Mouse (Mus musculus) thymus, postnatal 36 days (tissue): ENCODE results near the gene Gpx4.

ENCODE experiments used
- DNase-seq, 2 experiments: peaks; one replicate each; pipeline ENCODE4 v3.0.0; 2022; ENCODE audit warnings: mixed read lengths in 2 of 2

Gene Gpx4

DNA sequence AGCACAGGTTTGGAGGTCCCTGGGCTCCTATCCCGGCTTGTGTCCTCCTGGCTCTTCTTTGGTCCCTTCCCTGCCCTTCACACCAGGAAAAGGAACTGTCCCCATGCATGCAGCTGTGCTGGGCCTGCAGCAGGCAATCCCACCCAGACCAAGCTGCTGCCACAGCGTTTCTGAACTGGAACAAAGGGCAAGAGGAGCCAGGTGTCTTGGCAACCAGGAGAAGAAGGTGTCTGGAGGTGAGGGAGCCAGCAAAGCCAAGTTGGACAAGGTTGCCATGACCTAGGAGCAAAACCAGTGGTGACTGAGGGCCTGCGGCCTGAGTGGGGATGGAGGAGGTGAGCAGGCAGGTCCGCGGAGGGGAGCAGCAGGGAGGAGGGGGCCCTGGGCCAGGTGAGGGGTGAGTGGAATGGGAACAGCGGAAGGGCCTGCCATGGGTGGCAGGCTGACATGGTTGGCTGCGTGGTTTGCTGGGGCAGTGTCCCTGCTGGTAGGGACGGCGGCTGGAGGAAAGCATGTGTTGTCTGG lies at the start of gene Gpx4:
Gpx4 (plus strand) TSS at position 126 of the 525 bp plus-strand sequence.
- DNase-seq = no peak

DNA sequence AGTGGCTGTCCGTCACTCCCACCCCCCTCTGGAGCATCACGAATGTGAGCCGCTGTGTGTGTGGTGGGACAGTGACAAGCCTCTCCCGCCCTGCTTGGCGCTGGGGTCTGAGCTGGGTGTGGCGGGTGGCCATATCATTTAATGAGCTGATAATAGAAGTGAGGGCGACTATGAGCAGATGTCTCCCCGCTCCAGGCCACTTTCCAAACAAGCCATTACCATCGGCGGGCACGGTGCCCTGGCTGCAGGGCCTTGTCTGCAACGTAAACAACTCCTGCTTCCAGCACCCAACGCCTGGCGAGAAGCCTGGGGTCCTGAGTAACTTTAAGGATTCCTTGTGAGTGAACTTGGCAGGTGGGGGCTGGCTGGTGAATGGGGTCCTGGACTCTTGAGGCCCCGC lies 49.1 kb upstream of the Gpx4 start:
- DNase-seq = no peak

DNA sequence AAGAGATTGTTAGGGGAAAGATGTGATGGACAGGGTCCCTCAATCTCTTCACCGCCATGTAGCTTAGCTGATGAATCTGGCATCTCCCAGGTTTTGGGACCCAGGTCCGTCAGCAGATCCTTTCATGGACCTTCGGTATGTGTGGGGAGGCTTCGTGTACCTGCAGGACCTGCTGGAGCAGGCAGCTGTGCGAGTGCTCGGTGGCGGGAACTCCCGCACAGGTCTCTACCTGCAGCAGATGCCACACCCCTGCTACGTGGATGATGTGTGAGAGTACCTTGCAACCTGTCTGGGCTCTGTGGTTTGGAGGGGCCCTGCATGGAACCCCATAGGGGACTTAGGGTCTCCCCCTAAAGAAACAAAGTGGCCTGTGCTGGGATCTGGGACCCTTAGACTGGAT lies 45.0 kb upstream of the Gpx4 start:
- no peak for DNase-seq

DNA sequence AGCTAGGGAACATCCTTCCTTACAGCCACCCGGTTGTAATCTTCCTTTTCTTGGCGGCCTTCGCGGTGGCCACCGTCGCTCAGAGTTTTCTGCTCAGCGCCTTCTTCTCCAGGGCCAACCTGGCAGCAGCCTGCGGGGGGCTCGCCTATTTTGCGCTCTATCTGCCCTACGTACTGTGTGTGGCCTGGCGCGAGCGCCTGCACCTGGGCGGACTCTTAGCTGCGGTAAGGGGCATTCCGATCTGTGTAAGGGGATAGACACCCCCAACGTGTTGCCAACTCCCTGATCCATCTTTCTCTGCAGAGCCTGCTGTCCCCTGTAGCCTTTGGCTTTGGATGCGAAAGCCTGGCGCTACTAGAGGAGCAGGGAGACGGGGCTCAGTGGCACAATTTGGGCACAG lies 44.1 kb upstream of the Gpx4 start:
- DNase-seq = no peak

DNA sequence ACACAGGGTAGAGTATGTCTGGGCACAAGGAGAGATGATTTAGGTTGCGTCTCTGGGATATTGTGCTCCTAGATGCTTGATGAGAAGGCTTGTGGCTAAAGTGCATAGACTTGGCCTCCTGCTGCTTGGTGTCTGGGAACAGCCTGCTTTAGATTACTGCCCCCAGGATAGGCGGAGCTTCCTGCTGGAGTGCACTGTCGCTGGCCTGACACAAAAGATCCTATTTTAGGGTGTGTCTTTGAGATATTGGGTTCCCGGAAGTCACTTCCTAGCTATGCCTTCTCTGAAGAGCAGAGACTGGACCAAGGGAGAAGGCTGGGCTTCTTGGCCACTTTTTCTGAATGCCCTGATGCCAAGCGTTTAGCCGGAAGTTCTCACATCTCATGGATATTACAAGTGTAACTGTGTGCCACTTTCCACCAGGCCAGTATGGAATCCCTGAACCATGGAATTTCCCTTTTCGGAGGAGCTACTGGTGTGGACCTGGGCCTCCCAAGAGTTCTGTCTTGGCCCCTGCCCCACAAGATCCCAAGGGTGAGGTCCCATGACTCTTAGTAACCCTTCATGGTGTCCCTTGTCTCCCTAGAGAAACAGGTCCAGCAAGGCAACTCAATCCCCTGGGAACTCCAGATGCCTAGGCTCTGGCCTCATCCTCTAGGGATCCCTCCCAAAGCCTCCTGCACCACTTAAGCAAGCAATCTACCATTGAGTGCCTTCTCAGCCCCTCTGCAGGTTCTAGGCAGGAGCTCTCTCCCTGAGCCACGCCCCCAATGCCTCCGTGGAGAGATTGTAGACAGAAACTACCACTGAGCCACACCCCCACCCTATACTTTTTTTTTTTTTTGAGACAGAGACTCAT lies 43.4 kb upstream of the Gpx4 start:
- no peak for DNase-seq

DNA sequence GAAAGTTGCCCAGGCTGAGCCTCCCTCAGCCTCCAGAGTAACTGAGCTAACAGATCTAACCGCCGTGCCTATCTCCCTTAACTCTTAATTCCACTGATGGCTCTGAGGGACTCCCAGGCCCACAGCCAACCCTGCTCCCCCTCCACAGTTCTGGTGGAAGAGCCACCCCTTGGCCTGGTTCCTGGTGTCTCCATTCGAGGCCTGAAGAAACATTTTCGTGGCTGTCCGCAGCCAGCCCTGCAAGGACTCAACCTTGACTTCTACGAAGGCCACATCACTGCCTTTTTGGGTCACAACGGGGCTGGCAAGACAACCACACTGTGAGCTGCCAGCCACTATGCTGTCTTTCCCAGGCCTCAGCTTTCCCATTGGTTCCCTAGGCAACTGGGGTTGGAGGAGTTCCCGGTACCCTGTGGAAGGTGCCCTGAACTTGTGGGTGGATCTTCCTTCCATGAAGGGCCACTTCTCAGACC lies 42.7 kb upstream of the Gpx4 start:
- no peak for DNase-seq

DNA sequence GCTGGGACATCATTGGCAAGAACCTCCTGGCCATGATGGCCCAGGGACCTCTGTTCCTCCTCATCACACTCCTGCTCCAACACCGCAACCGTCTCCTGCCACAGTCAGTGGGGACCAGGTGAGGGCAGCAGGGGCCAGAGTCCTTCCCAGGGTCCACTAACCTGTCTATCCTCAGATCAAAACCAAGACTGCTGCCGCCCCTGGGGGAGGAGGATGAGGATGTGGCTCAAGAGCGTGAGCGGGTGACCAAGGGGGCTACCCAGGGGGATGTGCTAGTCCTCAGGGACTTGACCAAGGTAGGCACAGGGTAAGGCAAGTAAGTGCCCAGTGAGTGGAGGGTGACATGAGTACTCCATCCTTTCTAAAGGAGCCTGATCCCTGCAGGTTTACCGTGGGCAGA lies 35.2 kb upstream of the Gpx4 start:
- DNase-seq = no peak

DNA sequence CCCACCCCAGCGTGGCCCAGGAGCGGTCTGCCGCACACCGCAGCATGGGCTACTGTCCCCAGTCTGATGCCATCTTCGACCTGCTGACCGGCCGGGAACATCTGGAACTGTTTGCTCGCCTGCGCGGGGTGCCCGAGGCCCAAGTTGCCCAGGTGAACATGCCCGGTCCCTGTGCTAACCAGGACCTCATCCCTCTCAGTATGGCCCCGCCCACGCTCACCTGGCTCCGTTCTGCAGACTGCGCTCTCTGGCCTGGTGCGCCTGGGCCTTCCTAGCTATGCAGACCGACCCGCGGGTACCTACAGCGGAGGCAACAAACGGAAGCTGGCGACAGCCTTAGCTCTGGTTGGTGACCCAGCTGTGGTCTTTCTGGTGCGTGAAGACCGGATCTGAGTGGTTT lies 33.4 kb upstream of the Gpx4 start:
- no peak for DNase-seq

DNA sequence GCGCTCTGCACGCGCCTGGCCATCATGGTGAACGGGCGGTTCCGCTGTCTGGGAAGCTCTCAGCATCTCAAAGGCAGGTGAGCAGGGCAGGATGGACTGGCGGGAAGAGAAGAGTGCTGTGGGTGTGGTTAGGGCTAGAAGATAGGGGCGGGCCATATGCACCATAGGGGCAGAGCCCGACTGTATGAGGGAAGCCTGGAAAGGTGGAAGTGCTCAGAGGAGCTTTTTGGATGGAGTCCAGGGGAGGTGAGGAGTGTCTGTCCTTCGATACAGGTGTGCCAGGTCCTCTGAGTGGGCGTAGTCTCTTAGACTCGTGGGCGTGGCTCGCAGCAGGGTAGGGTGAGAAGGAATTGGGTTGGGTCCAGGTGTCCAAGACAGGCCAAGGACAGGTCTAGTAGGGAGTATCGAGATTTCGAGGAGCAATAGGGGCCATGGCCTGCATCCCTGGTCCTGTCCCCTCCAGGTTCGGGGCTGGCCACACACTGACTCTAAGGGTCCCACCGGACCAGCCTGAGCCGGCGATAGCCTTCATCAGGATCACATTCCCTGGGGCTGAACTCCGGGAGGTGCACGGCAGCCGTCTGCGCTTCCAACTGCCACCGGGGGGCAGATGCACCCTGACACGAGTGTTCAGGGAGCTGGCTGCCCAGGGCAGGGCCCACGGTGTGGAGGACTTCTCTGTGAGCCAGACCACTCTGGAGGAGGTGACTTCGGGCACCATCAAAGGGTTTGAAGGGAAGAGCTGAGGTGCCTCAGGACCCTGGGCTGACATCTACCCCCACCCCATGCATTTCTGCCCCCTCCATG lies 32.3 kb upstream of the Gpx4 start:
- DNase-seq = peak; percentile 62 to 72

DNA sequence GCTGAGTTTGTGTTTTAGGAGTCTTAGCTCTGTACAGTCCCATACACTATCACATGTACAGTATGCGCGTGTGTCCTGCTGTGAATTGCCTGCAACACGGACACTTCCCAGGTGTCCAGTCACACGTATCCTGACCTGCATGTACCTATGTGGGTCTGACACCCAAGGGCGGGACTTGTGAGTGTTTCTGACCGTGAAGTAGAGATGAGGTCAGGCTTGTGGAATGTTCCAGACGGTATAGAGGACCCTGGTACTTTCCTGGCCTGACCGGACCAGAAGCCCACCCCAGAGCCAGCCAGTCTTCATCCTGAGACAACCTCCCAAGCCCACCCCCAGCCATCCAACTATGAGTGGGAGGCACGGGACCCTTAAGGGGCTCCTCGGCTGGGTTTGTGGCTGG lies 31.4 kb upstream of the Gpx4 start:
- DNase-seq = peak in 1 of 2 experiments; percentile 43

DNA sequence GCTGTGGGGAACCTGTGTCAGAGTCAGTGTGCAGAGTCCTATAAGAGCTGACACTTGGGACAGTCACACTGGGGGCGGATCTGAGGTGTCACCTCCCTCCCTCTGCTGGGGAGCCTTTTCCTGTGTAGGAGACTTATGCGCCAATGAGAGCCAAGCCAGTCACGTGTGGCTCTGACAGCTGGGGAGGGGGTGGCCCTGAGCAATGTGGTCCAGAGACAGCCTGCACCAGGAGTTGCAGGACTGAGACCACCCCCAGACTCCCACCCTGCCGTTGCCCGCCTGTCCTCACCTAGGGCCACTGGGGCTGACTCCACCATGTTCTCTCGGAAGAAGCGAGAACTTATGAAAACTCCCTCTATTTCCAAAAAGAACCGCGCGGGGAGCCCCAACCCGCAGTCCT lies 30.5 kb upstream of the Gpx4 start, which contains the start of gene Arhgap45:
Arhgap45 (plus strand) TSS at position 143 of the 400 bp plus-strand sequence.
- peak; percentile 84 to 93 for DNase-seq

DNA sequence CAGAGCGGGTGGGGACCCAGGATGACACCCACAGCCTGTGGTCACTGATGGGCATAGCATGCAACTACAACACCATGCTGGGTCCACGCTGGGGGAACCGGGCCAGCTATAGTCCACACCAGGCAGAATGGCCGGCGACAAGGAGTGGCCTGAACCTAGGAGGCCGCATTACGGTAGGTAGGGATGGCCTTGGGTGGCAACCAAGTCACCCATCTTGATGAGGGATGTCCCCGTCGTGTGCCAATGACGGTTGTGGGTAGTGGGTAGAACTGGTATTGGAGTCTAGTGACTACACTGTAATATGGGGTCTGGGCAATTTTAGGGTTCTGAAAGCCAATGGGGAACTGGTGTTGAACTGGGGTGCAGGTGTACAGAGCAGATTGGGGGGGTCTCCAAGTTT lies 30.0 kb upstream of the Gpx4 start:
- DNase-seq = no peak

DNA sequence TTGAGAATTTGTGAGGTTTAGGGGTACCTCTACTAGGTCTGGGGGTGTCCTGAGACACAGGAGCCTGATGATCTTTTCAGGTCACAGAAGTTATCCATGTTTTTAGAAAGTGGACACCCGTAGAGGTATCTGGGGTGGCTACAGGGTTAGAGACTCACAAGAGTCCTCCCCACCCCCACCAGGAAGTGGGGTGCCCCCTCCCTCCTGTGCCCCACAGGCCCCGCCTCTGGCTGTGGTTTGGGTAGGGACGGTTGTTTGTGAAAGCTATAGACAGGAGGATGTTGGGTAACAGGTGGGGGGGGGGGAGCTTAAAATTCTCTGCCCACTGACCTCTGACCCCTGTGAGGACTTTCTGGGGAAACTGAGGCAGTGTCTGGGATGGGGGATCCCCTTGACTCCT lies 29.6 kb upstream of the Gpx4 start:
- peak; percentile 96 to 98 for DNase-seq

DNA sequence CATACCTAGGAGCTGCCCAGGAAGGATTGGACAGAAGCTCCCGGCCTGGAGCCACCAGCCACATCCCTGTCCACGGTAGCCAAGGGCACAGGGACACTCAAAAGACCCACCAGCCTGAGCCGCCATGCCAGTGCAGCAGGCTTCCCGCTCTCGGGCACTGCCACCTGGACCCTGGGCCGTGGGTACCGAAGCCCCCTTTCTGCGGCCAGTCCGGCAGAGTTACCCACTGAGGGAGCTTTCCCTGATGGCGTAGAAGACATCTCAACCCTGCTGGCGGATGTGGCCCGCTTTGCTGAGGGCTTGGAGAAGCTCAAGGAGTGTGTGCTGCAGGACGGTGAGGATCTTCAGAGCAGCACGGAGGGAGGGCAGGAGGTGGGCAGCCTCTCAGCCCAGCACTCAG lies 29.2 kb upstream of the Gpx4 start:
- DNase-seq = peak; percentile 71 to 76

DNA sequence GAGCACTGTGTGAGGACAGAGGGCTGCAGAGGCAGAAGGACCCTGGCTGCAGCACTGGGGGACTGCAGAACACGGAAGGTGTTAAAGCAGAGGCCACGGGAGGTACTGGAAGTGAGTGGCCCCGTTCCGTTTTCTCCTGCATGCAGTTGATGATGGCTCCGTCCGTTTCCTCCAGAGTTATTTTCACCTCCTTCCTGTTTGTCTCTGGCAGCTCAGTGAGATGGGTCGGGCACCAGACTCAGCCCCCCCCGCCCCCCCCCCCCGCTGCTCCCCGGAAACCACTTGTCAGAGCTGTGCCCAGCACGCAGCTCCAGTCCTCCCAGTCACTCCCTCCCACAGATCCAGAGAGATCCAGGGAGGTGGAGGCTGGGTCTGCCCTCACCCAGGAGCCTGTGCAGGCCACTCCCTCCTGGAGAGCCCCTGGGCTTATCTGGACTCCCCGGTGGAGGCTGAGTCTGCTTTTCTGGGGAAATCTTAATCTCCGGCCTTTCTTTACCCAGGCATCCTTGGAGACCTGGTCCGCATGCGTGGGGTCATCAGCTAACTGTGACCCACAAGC lies 28.1 kb upstream of the Gpx4 start:
- DNase-seq = peak; percentile 72

DNA sequence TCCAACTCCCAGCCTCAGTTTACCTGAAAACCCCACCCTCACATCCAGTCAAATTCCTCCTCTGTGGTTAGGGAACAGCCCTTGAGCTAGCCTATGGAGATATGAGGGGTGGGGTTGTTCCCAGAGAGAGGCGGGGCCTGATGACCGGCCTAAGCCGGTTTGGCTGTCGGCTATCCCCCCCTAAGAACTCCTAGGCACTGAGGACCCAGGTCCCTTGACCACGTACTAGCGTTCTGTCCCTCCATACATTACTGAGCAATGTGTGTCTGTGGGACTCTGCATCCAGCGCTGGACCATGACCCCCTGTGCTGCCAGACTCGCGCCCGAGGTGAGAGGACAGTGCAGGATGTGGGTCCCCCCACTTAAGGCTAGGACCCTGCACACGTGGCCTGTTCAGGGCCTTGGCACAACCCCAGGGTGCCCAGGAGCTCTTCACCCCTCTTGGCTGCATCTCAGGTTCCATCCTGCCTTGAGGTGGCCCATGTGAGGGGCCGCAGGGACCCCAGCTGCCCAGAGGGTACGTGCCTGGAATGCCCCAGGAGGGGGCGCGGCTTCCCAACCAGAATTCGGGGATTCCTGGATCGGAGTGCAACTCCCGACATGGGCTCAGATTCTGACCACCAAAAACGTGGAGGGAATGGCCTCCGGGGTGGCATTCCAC lies 27.4 kb upstream of the Gpx4 start:
- DNase-seq = peak in 1 of 2 experiments; percentile 54

DNA sequence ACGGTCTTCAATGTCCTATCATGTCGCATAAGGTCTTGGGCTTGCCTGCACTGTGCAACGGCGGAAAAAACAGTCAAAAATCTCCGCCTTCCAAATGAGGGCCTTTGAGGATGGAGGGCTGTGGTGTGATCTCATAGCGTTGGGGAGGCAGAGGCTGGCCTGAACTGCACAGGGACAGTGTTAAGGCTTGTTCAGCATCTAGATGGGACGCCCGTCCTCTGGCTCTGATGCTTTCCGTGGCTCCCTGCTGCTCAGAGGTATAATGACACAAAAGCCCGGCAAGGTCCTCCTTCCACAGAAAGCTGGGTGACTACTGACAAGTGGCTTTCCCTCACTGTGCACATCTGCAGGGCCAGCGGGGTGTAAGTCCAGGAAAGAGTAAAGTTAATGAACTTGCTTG lies 26.8 kb upstream of the Gpx4 start:
- no peak for DNase-seq

DNA sequence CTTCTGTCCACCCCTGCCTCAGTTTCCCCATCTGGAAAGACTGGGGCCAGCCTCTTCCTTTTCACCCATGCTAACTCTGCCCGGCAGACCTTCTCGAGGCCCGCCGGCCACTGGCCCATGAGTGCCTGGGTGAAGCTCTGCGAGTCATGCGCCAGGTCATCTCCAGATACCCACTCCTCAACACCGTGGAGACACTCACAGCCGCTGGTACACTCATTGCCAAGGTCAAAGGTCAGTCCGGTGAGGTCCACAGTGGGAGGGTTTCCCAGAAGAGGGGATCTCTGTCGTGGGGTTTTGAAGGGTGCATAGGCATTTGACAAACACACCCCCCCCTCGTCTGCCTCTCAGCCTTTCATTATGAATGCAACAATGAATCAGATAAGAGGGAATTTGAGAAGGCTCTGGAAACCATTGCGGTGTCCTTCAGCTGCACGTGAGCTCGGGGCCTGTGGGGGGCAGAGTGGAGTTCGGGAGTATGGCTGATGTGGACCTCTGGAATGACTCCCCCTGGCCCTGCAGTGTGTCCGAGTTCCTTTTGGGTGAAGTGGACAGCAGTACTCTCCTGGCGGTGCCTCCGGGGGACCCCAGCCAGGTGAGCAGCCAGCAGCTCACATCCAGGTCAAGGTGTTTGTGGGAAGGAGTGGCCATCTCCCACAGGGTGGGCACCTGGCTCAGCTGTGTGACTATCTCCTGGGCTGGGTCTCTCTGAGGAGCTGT lies 26.2 kb upstream of the Gpx4 start:
- DNase-seq = peak in 1 of 2 experiments; percentile 45

DNA sequence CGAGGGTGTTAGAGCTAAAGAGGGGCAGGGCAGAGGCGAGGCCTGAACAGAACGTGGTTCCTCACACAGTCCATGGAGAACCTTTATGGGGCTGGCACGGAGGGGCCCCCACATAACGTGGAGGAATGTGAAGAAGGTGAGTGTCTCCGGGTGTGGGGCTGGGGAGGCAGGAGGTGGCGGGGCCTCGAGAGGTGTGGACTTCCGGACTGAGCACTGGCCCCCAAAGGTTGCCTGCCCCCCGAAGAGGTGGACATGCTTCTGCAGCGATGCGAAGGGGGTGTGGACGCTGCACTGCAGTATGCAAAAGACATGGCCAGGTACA lies 25.7 kb upstream of the Gpx4 start:
- DNase-seq = peak in 1 of 2 experiments; percentile 40

DNA sequence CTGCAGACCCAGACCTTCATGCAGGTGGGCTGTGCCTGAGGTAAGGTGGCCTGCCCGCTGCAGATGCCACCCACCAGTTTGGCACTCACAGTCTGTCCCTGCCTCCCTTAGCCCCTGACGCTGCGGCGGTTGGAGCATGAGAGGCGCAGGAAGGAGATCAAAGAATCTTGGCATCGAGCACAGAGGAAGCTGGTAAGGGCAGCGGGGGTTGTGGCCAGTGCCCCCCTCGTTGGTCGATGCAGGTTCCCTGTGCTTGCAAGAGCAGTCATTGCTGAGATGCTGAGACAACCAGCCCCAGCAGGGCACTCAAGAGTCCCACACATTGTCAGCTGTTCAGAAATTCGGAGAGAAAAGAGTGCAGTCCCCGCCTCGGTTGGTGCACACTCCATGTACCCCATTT lies 24.8 kb upstream of the Gpx4 start:
- peak; percentile 56 to 77 for DNase-seq

DNA sequence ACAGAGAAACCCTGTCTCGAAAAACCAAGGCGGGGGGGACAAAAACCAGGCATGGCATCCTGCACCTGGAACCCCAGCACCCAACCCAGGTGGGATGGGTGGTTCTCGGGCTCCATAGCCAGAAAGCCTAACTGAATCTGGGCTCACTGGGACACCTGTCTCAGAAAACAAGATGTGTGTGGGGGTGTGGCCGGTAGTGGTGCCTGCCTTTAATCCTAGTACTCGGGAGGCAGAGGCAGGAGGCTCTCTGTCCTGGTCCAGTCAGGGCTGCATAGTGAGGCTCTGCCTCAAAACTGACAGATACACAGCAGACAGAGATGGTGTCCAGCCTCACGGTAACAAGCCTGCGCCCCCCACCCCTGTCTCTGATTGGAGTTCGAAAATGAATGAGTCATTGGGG lies 24.2 kb upstream of the Gpx4 start:
- DNase-seq = peak in 1 of 2 experiments; percentile 55

DNA sequence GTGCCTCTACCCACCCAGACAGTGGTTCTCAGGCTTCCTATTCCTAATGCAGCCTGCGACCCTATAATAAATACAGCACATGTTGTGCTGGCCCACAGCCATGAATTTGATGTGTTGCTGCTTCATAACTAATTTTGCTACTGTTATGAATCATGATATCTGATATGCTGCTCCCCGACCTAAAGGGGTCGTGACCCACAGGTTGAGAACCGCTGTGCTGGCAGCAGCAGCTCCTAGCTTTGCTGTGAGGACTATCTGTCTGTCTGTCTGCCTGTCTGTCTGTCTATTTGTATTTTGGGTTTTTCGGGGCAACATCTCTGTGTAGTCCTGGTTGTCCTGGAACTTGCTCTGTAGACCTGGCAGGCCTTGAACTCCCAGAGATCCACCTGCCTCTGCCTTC lies 23.2 kb upstream of the Gpx4 start:
- no peak for DNase-seq
